Mouse (Mus musculus) megakaryocyte, embryonic 14.5 days (primary cell): ENCODE measurements around the gene Cela2a.

Source experiments
- FLI1 ChIP-seq: IDR thresholded peaks from 2 replicates; pipeline ENCODE4 v1.6.1; 2012; ENCODE audit warnings: low read length, inconsistent platforms, mixed read lengths
- GATA1 ChIP-seq: IDR thresholded peaks from 3 replicates; pipeline ENCODE4 v1.6.1; 2012; ENCODE audit warnings: mixed read lengths, low read length, inconsistent platforms, borderline replicate concordance

DNA sequence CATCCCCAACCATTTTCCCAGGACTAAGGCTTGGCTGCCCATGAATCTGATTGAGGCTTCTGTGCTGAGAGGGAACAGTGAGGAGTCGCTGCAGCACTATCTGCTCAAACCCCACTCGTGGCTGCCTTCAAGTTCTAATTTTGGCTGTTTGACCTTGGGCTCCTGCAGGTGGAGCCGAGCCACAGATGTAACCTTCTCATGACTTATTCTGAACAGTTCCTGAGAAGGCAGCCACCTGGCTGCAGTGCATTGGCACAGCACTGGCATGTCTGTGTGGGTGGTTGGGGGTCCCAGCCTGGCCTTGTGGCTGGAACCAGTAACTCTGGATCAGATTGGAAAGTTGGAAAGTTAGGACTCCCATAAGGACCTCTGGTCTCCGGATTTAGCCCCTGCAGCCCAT, 2.2 kb upstream of the Cela2a start:
- no peak for TF ChIP-seq GATA1
- no peak for TF ChIP-seq FLI1
